Mouse (Mus musculus): ENCODE measurements around the gene Idh3g. TPM values are rescaled to one million over a fixed set of nuclear protein-coding genes. Genes with fewer than 3 reads are reported as not detected.

The Idh3g gene
- total RNA-seq (2021) = 100 to 1,000 TPM; 621 to 648 TPM

- peak; percentile 89 to 93 for DNase-seq
- intact Hi-C loops (cut with DNase I) = loop anchor here (5.0 to 10.0 kb wide), 3 partner anchors 131 to 559 kb away; partner anchors contain the start of gene F8a
Measured at GRCm38 (mm10) chrX:73786364-73787224, at the start of gene Idh3g, which contains the start of gene Ssr4. Gene Idh3g (minus strand): TSS chrX:73786897. Gene Ssr4 (plus strand): TSS chrX:73787028.

GRCm38 (mm10) chrX:73835731-73836130 lies 49.0 kb upstream of the Idh3g start:
- intact Hi-C loops (cut with DNase I) = no loop called here
- DNase-seq = no peak

- peak; percentile 24 to 32 for DNase-seq
- intact Hi-C loops (cut with DNase I) = no loop called here
Measured at GRCm38 (mm10) chrX:73824185-73825151, 37.8 kb upstream of the Idh3g start, which contains the start of gene Pdzd4. Gene Pdzd4 (minus strand): TSS chrX:73824969.

DNA sequence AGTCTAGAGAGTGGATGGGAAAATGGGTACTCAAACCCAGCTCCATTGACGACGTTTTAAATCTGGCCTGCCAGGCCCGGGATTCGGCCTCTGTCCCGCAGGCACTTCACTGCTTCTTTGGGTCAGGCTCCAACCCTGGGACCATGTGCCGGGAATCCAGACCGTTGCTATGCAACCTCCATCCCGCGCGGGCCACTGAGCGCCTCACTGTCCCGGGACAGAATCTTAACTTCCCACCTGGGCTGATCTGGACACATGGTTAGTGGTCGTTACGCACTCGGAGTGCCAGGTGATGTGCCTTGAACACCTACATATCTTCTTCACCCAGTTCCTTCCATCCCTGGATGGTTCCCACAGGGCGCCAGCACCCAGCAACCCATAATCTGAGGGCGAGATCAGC lies 37.0 kb upstream of the Idh3g start:
- intact Hi-C loops (cut with DNase I) = no loop called here
- no peak for DNase-seq

DNA sequence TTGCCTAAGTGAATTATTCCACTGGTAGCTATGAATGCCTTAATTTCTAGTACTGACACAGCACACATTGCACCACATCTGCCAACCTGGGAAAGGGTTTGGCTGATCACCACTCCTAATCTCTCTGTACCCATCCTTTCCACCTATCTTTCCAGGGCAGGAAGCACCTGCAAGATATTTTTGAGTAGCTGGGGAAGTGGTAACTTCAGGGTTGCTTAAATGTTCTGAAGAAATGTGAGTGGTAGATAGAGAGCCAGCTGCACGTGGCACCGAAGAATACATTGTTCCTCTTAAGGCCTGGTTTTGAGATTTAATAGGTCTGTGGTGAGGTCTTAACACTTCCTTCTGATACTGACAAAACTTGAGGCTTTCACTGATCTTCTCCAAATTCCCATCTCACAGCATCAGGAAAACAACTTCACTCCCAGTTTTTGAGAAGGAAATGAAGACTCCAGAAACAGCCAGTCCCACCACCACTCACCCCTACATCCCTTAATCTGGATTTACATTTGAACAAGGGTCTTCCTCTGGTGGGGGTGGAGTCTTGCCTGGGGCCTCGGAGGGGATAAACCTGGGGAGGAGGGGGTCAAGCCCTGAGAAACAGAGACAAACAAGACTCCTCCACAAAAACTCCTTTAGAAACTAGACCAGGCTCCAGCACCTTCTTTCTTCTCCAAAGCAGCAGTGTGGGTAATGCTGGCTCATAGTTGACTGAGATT lies 30.1 kb upstream of the Idh3g start:
- no peak for DNase-seq
- intact Hi-C loops (cut with DNase I) = no loop called here

DNA sequence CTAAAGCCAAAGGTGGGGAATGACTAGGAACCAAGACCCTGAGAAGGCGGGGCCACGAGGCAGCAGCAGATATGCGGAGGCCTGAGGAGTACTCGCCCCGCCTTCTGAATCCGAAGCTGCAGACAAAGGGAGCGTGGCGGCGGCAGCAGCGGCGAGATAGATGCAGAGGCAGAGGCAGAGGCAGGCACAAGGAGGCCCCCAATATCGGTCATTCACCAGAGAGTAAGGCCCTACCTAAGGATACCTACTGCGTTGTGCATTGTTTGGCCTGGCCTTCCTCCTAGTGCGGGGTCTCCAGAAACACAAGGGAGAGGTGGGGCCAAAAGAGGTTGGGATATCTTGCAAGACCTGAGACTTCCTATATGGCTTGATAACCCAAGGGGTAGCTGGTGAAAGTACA lies 28.4 kb upstream of the Idh3g start:
- DNase-seq = no peak
- intact Hi-C loops (cut with DNase I) = no loop called here

DNA sequence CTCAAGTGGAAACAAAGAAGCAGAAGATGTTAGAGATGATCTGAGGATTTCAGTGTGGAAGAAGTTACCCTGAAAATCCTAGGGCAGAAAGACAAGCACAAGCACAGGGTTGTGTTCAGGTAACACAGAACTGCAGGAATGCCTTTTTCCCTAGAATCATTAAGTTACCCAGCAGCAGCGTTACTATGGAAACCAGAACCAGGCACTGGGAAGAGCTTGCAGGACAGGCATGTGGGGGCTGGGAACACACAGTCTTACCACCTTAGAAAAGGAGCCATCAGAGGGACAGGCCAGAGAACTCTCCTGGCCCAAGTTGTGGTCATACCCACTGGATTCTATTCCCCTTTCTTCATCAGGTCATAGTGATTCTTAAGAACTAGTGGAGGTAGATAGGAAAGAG lies 19.1 kb upstream of the Idh3g start:
- intact Hi-C loops (cut with DNase I) = no loop called here
- DNase-seq = no peak

GRCm38 (mm10) chrX:73798502-73798901 lies 11.8 kb upstream of the Idh3g start:
- intact Hi-C loops (cut with DNase I) = loop anchor here (1.0 to 5.0 kb wide), 3 partner anchors 97 to 614 kb away; no protein-coding TSS in a partner anchor
- DNase-seq = peak; percentile 68 to 77

DNA sequence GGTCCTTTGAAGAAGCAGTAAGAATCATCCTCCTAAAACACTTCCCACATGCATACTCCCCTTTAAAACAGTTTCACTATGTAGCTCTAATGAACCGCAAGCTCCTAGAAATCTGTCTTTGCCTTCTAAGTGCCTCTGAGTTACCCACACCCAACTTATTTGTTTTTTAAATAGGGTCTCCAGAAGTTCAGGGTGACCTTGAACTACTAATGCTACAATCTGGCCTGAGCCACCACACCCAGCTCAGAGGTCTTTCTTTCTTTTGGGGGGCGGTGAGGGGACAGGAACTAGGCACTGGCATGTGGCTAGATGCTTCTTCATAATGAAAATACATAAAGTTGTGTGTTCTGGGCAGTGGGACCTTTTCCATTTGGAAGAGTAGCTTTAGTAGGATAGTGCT lies 10.8 kb upstream of the Idh3g start:
- intact Hi-C loops (cut with DNase I) = loop anchor here (5.0 kb wide), 1 partner anchor 615 kb away; no protein-coding TSS in a partner anchor
- DNase-seq = no peak

- intact Hi-C loops (cut with DNase I) = no loop called here
- no peak for DNase-seq
Measured at GRCm38 (mm10) chrX:73793505-73793904, 6.8 kb upstream of the Idh3g start.

GRCm38 (mm10) chrX:73793039-73793438 lies 6.3 kb upstream of the Idh3g start:
- no peak for DNase-seq
- intact Hi-C loops (cut with DNase I) = no loop called here

DNA sequence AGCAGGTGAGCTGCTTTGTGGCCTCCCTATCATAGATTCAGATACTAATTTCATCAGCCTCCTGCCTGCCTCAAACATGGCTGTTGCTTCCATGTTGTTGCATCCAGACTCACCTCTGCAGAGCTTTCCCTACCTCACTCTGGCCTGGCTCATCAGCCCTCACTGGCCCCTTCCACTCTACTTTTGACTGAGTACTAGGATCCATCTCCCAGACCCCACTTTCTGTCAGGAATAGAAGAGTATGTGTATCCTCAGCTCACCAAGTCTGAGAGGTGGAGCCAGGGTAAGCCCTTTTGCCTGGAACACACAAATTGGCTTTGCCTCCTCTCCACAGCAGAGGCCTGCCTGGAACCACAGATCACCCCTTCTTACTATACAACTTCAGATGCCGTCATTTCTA lies 1.8 kb upstream of the Idh3g start:
- DNase-seq = no peak
- intact Hi-C loops (cut with DNase I) = loop anchor here (2.0 to 10.0 kb wide), 4 partner anchors 70 to 561 kb away; partner anchors contain the start of gene F8a

GRCm38 (mm10) chrX:73787225-73787558 lies 495 bp upstream of the Idh3g start:
- DNase-seq = no peak
- intact Hi-C loops (cut with DNase I) = loop anchor here (5.0 to 10.0 kb wide), 3 partner anchors 130 to 560 kb away; partner anchors contain the start of gene F8a

DNA sequence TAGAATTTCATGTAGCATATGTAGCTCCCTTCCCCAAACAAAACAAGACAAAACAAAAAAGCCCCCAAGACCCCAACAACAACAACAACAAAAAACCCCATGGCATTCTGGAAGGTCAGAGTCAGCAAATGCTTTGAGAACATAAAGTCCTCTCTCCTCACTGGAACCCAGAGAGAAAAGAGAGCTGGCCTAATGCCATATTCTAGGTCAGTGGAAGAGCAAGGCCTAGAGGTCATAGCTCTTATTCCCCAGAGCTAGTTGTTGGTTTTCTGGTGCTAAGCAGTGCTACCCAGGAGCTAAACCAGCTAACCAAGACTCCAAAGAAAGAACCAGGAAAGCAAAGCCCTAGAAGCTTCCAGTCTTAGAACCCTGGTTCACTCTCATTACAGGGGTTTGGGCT lies 1.0 kb downstream of the Idh3g start:
- DNase-seq = no peak
- intact Hi-C loops (cut with DNase I) = loop anchor here (5.0 to 10.0 kb wide), 3 partner anchors 132 to 558 kb away; partner anchors contain the start of gene F8a

GRCm38 (mm10) chrX:73782227-73782626 lies 4.5 kb downstream of the Idh3g start:
- intact Hi-C loops (cut with DNase I) = loop anchor here (10.0 kb wide), 1 partner anchor 303 kb away; no protein-coding TSS in a partner anchor
- DNase-seq = no peak

DNA sequence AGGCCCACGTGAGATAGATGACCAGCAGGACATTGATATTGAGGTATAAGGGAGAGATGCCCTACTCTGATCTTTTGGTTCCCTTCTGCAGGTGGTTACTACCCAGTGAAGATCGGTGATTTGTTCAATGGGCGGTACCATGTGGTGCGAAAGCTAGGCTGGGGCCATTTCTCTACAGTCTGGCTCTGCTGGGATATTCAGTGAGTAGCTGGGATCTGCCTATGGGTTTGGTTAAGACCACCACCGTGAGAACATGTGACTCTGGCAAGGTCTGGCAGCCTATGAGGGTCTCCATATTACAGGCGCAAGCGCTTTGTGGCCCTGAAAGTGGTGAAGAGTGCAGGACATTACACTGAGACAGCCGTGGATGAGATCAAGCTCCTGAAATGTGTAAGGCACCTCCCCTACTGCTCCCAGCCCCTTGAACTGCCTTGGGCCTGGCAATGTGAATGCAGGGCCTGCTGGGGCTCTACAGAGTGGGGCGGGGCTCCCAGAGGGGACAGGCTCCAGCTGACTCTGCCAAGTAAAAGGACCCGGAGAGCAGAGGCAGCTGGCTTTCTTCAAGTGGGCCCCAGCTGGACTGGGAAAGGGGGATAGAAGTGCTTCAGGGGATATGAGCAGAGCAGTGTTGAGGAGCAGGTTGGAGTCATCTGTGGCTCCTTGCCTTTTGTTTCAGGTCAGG lies 11.8 kb downstream of the Idh3g start:
- DNase-seq = peak in 1 of 2 experiments; percentile 17

DNA sequence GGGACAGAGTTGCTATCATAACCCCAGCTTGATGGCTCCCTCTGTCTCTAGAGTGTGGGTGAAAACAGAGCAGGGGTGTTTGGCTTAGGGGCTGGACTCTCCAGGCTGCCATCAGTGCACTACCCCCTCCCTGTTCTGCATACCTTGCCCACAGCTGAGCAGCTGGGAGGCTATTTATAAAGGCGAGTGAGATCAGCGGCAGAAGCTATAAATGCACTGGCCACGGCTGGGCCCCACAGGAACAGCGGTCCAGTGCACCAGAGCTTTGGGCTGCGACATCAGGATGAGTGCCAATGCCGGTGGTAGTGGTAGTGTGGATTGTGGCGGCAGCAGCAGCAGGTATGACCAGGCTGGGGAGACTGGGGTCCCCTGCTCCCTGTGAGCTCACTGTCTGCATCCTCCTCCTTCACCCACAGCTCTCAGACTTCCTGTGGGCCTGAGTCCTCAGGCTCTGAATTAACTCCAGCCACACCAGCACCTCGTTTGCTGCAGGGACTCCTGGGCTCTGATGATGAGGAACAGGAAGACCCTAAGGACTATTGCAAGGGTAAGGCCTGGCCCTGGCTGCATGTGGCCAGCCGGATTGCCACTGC lies 12.4 kb downstream of the Idh3g start, which contains the start of gene Srpk3:
Srpk3 (plus strand) TSS at position 238 of the 593 bp plus-strand sequence.
- intact Hi-C loops (cut with DNase I) = no loop called here
- DNase-seq = peak; percentile 17 to 45

More for the DNA sequence above, 11.8 kb downstream of the Idh3g start:
- intact Hi-C loops (cut with DNase I) = no loop called here

DNA sequence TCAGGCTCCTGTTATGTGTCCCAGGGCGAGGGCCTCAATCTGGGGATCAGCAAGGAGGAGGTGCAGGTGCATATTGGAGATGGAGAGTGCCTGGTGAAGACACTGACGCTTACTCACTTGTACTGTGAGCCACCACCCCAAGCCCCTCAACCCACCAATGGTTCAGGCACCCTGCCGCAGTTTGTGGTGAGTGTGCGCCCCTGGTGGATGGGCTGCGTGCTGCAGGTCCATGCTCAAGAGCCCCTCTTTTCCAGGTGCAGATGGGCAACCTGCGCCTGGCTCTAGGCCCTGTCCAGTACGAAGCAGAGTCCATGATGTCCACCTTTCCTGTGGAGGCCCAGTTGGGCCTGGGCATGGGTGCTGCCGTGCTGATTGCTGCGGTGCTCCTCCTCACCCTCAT lies 19.4 kb downstream of the Idh3g start:
- DNase-seq = no peak
- intact Hi-C loops (cut with DNase I) = no loop called here

- DNase-seq = peak; percentile 49 to 54
- intact Hi-C loops (cut with DNase I) = no loop called here
Measured at GRCm38 (mm10) chrX:73765311-73765710, 21.4 kb downstream of the Idh3g start.
